Mouse (Mus musculus) C2C12 (cell line): ENCODE data around the gene Safb.

Source experiments
- CEBPB ChIP-seq: IDR thresholded peaks from one replicate; pipeline ENCODE4 v1.6.1; 2011; ENCODE audit warnings: low read depth, mild to moderate bottlenecking, control low read depth, moderate library complexity
- CTCF ChIP-seq: IDR thresholded peaks from one replicate; pipeline ENCODE4 v1.5.1; 2011; ENCODE audit not compliant: control insufficient read depth, insufficient read depth, insufficient read length
- MAX ChIP-seq: IDR thresholded peaks from one replicate; pipeline ENCODE4 v1.6.1; 2011; ENCODE audit warnings: mild to moderate bottlenecking, control low read depth
- MYOD1 ChIP-seq: IDR thresholded peaks from one replicate; pipeline ENCODE4 v1.6.1; 2011; ENCODE audit warnings: low read depth; ENCODE audit not compliant: control insufficient read depth, insufficient read length
- MYOG ChIP-seq: IDR thresholded peaks from one replicate; pipeline ENCODE4 v1.6.1; 2011; ENCODE audit not compliant: control insufficient read depth, insufficient read length; ENCODE audit errors: extremely low read depth
- USF1 ChIP-seq: IDR thresholded peaks from one replicate; pipeline ENCODE4 v1.6.1; 2011; ENCODE audit warnings: low read depth, mild to moderate bottlenecking, control low read depth, moderate library complexity

DNA sequence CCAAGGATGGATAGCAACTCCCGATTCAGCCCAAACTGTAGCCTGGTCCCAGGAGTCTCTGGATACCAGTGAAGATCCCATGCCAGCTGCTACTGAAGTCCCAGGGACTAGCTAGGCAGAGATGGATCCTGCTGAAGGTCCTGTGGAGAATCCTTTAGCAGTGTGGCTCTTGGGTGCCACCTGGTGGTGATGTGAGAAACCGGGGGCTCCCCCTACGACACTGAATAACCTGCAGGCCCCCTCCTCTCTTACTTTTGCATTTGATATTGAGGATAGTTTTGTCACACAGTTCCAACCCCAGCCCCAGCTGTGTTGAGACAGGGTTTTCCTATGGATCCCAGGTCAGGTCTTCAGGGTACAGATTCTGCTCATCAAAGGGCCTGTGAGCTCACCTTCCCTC lies 26.2 kb upstream of the Safb start:
- TF ChIP-seq CTCF (peak; percentile 35), MAX (no peak), MYOG (no peak), MYOD1 (no peak), CEBPB (no peak), USF1 (no peak)
